Mouse (Mus musculus) forebrain, postnatal 0 days (tissue): Measurements from ENCODE around the gene Pianp. TPM values are rescaled to one million over a fixed set of nuclear protein-coding genes. Genes with fewer than 3 reads are reported as not detected.

Source experiments
- ATAC-seq: fragments of 200-750 bp; cut with Nextera tagmentation; 2 replicates; pipeline ENCODE4 v1.8.0; 2017; ENCODE audit warnings: mild to moderate bottlenecking, moderate library complexity
- DNase-seq: peaks from one replicate; pipeline ENCODE4 v3.0.0-alpha.2; 2015
- H3K27ac ChIP-seq: fragments of 300-500 bp; sonication (generic); 2 replicates; pipeline ENCODE4 v1.5.1; 2014; ENCODE audit warnings: low read depth, mild to moderate bottlenecking, antibody characterized with exemption, low read length, moderate library complexity, mixed read lengths
- H3K27me3 ChIP-seq: fragments of 300-500 bp; sonication (generic); 2 replicates; pipeline ENCODE4 v1.6.1; 2014; ENCODE audit warnings: mild to moderate bottlenecking, low read length, mixed read lengths; ENCODE audit not compliant: insufficient read depth
- H3K36me3 ChIP-seq: fragments of 300-500 bp; sonication (generic); 2 replicates; pipeline ENCODE4 v1.6.1; 2014; ENCODE audit warnings: mild to moderate bottlenecking, moderate library complexity; ENCODE audit not compliant: insufficient read depth
- H3K4me1 ChIP-seq: fragments of 300-500 bp; sonication (generic); 2 replicates; pipeline ENCODE4 v1.6.1; 2014; ENCODE audit warnings: antibody characterized with exemption; ENCODE audit not compliant: insufficient read depth
- H3K4me2 ChIP-seq: fragments of 300-500 bp; sonication (generic); 2 replicates; pipeline ENCODE4 v1.6.1; 2014; ENCODE audit warnings: low read depth, mild to moderate bottlenecking, moderate library complexity
- H3K4me3 ChIP-seq: fragments of 300-500 bp; sonication (generic); 2 replicates; pipeline ENCODE4 v1.5.1; 2014; ENCODE audit warnings: low read depth, low read length, mixed read lengths
- H3K9ac ChIP-seq: fragments of 300-500 bp; sonication (generic); 2 replicates; pipeline ENCODE4 v1.6.1; 2014; ENCODE audit warnings: mild to moderate bottlenecking
- H3K9me3 ChIP-seq: fragments of 300-500 bp; sonication (generic); 2 replicates; pipeline ENCODE4 v1.6.1; 2016; ENCODE audit warnings: low read length
- CTCF ChIP-seq: sonication (generic); IDR thresholded peaks from 2 replicates; pipeline ENCODE4 v1.5.1; 2016; ENCODE audit warnings: antibody characterized with exemption, control low read depth, low read depth
- WGBS: fragments of 180-500 bp; shearing (Covaris S2); extraction: QIAGEN DNeasy Blood & Tissue Kit; methylation state at CpG from one replicate; pipeline ENCODE4 v1.1.7; 2014; 5-methylcytosine and 5-hydroxymethylcytosine counted together
- polyA plus RNA-seq: library from polyadenylated mRNA; unstranded; fragments of >200 nt; fragmentation: Nextera tagmentation; extraction: Ambion mirVana; gene quantifications from 2 replicates; pipeline ENCODE4 v1.2.1, GENCODE M21; 2015
- total RNA-seq: library from RNA; depleted of rRNA; stranded (reverse); fragments of >200 nt; gene quantifications from 2 replicates; pipeline ENCODE4 v1.2.3, GENCODE M21; 2014; rRNA removed

Gene Pianp
- total and polyA plus RNA-seq, 2 experiments from 2014 or later = 18.3 to 68.9 TPM

- Histone ChIP-seq H3K27ac (no peak overlapping the region), H3K9me3 (no peaks in the 10 kb centered on the region), H3K4me2 (no peak overlapping the region), H3K4me1 (no peaks in the 10 kb centered on the region), H3K4me3 (no peak overlapping the region), H3K9ac (no peak overlapping the region), H3K27me3 (no peaks in the 10 kb centered on the region), H3K36me3 (peaks cover 68% of the 10 kb centered on the region)
- ATAC-seq (peak; percentile 79), DNase-seq (peak; percentile 87)
- TF ChIP-seq CTCF = peak; percentile 94
- WGBS = 18% methylated on average over 5 of the region's 5 CpGs
Observed at GRCm38 (mm10) chr6:125046691-125047090, 50.2 kb downstream of the Pianp start.

GRCm38 (mm10) chr6:125049678-125050077 is 53.2 kb downstream of the Pianp start, which contains the start of gene Acrbp:
Gene Acrbp (plus strand): TSS chr6:125049689.
- no peaks in the 10 kb centered on the region for H3K27me3 ChIP-seq
- WGBS = 37% methylated on average over 20 of the region's 20 CpGs
- no peak for TF ChIP-seq CTCF
- H3K4me1 ChIP-seq = no peaks in the 10 kb centered on the region
- ATAC-seq = no peak
- no peak within 1 kb of the TSS for H3K27ac ChIP-seq
- H3K4me2 ChIP-seq = no peak within 1 kb of the TSS
- H3K9me3 ChIP-seq = no peaks in the 10 kb centered on the region
- no peak for DNase-seq
- peaks cover 76% of the 10 kb centered on the region for H3K36me3 ChIP-seq
- no peak within 1 kb of the TSS for H3K4me3 ChIP-seq
- H3K9ac ChIP-seq = 0 out of 2 replicates have a peak within 1 kb of the TSS, but pooled peaks have one; percentile 10

- Histone ChIP-seq H3K4me3 (no peak overlapping the region), H3K9ac (no peak overlapping the region), H3K4me2 (no peak overlapping the region), H3K27me3 (no peaks in the 10 kb centered on the region), H3K9me3 (no peaks in the 10 kb centered on the region), H3K4me1 (no peaks in the 10 kb centered on the region), H3K27ac (no peak overlapping the region), H3K36me3 (peaks cover 64% of the 10 kb centered on the region)
- DNase-seq = no peak
- TF ChIP-seq CTCF = peak; percentile 44; the same call in 1 of the 2 replicates
- no peak for ATAC-seq
- 66% methylated on average over 5 of the region's 5 CpGs for WGBS
Observed at GRCm38 (mm10) chr6:125051237-125051636, 54.7 kb downstream of the Pianp start.

Other genes with a start within 250 kb of the Pianp start
- gene Gm45234, start 240.7 kb upstream of the Pianp start, total RNA-seq = not detected in 2 replicates
- gene Gm45234, start 240.7 kb upstream of the Pianp start, polyA plus RNA-seq = 0.11 TPM in 1 of 2 replicates, not detected in the other
- 15.0 and 16.7 TPM in 2 replicates for gene Atn1, start 240.2 kb upstream of the Pianp start, total RNA-seq
- gene Atn1, start 240.2 kb upstream of the Pianp start, polyA plus RNA-seq = 19.3 and 24.2 TPM in 2 replicates
- 130 and 148 TPM in 2 replicates for gene Eno2, start 227.0 kb upstream of the Pianp start, total RNA-seq
- gene Eno2, start 227.0 kb upstream of the Pianp start, polyA plus RNA-seq = 88.5 and 113 TPM in 2 replicates
- gene Lrrc23, start 217.0 kb upstream of the Pianp start, total RNA-seq = 13.7 and 13.8 TPM in 2 replicates
- gene Lrrc23, start 217.0 kb upstream of the Pianp start, polyA plus RNA-seq = 9.6 and 14.7 TPM in 2 replicates
- gene Spsb2, start 188.0 kb upstream of the Pianp start, total RNA-seq = 4.3 and 6.0 TPM in 2 replicates
- gene Spsb2, start 188.0 kb upstream of the Pianp start, polyA plus RNA-seq = 6.8 and 7.0 TPM in 2 replicates
- 332 and 338 TPM in 2 replicates for gene Tpi1, start 182.4 kb upstream of the Pianp start, total RNA-seq
- gene Tpi1, start 182.4 kb upstream of the Pianp start, polyA plus RNA-seq = 354 and 367 TPM in 2 replicates
- gene Usp5, start 167.2 kb upstream of the Pianp start, total RNA-seq = 215 and 224 TPM in 2 replicates
- 173 and 191 TPM in 2 replicates for gene Usp5, start 167.2 kb upstream of the Pianp start, polyA plus RNA-seq
- 13.5 and 20.7 TPM in 2 replicates for gene Cdca3, start 167.1 kb upstream of the Pianp start, total RNA-seq
- gene Cdca3, start 167.1 kb upstream of the Pianp start, polyA plus RNA-seq = 28.5 and 30.5 TPM in 2 replicates
- 0.90 and 1.8 TPM in 2 replicates for gene Gnb3, start 156.4 kb upstream of the Pianp start, total RNA-seq
- gene Gnb3, start 156.4 kb upstream of the Pianp start, polyA plus RNA-seq = 0.61 and 1.2 TPM in 2 replicates
- 78.8 and 85.7 TPM in 2 replicates for gene P3h3, start 138.9 kb upstream of the Pianp start, total RNA-seq
- 6.2 and 9.1 TPM in 2 replicates for gene P3h3, start 138.9 kb upstream of the Pianp start, polyA plus RNA-seq
- gene Gpr162, start 132.7 kb upstream of the Pianp start, total RNA-seq = 154 and 160 TPM in 2 replicates
- 30.3 and 38.1 TPM in 2 replicates for gene Gpr162, start 132.7 kb upstream of the Pianp start, polyA plus RNA-seq
- gene Cd4, start 108.5 kb upstream of the Pianp start, total RNA-seq = 0.57 and 0.69 TPM in 2 replicates
- 0.25 and 0.72 TPM in 2 replicates for gene Cd4, start 108.5 kb upstream of the Pianp start, polyA plus RNA-seq
- gene Lag3, start 85.0 kb upstream of the Pianp start, total RNA-seq = 1.9 and 2.4 TPM in 2 replicates
- 2.6 and 3.9 TPM in 2 replicates for gene Lag3, start 85.0 kb upstream of the Pianp start, polyA plus RNA-seq
- 722 and 784 TPM in 2 replicates for gene Ptms, start 76.6 kb upstream of the Pianp start, total RNA-seq
- gene Ptms, start 76.6 kb upstream of the Pianp start, polyA plus RNA-seq = 1,090 and 1,099 TPM in 2 replicates
- gene Mlf2, start 65.3 kb upstream of the Pianp start, total RNA-seq = 432 and 471 TPM in 2 replicates
- gene Mlf2, start 65.3 kb upstream of the Pianp start, polyA plus RNA-seq = 665 and 718 TPM in 2 replicates
- 82.4 and 117 TPM in 2 replicates for gene Cops7a, start 31.2 kb upstream of the Pianp start, total RNA-seq
- 87.8 and 93.0 TPM in 2 replicates for gene Cops7a, start 31.2 kb upstream of the Pianp start, polyA plus RNA-seq
- gene Zfp384, start 12.5 kb downstream of the Pianp start, total RNA-seq = 24.7 and 34.5 TPM in 2 replicates
- gene Zfp384, start 12.5 kb downstream of the Pianp start, polyA plus RNA-seq = 7.2 and 8.4 TPM in 2 replicates
- gene Ing4, start 43.1 kb downstream of the Pianp start, total RNA-seq = 83.4 and 103 TPM in 2 replicates
- gene Ing4, start 43.1 kb downstream of the Pianp start, polyA plus RNA-seq = 102 and 111 TPM in 2 replicates
- 11.3 and 12.2 TPM in 2 replicates for gene Acrbp, start 53.0 kb downstream of the Pianp start, total RNA-seq
- gene Acrbp, start 53.0 kb downstream of the Pianp start, polyA plus RNA-seq = 11.4 and 13.8 TPM in 2 replicates
- 0.38 and 0.71 TPM in 2 replicates for gene Lpar5, start 71.2 kb downstream of the Pianp start, total RNA-seq
- 0.59 and 0.61 TPM in 2 replicates for gene Lpar5, start 71.2 kb downstream of the Pianp start, polyA plus RNA-seq
- 121 and 141 TPM in 2 replicates for gene Chd4, start 99.3 kb downstream of the Pianp start, total RNA-seq
- 53.3 and 72.6 TPM in 2 replicates for gene Chd4, start 99.3 kb downstream of the Pianp start, polyA plus RNA-seq
- gene Nop2, start 135.2 kb downstream of the Pianp start, total RNA-seq = 47.2 and 56.0 TPM in 2 replicates
- gene Nop2, start 135.2 kb downstream of the Pianp start, polyA plus RNA-seq = 39.6 and 43.5 TPM in 2 replicates
- 24.6 and 28.8 TPM in 2 replicates for gene Iffo1, start 148.5 kb downstream of the Pianp start, total RNA-seq
- 12.8 and 18.3 TPM in 2 replicates for gene Iffo1, start 148.5 kb downstream of the Pianp start, polyA plus RNA-seq
- 2,022 and 2,511 TPM in 2 replicates for gene Gapdh, start 169.8 kb downstream of the Pianp start, total RNA-seq
- gene Gapdh, start 169.8 kb downstream of the Pianp start, polyA plus RNA-seq = 1,543 and 1,551 TPM in 2 replicates
- 32.5 and 43.5 TPM in 2 replicates for gene Ncapd2, start 195.0 kb downstream of the Pianp start, total RNA-seq
- 18.9 and 25.8 TPM in 2 replicates for gene Ncapd2, start 195.0 kb downstream of the Pianp start, polyA plus RNA-seq
- gene Mrpl51, start 195.1 kb downstream of the Pianp start, total RNA-seq = 51.3 and 54.0 TPM in 2 replicates
- 146 and 148 TPM in 2 replicates for gene Mrpl51, start 195.1 kb downstream of the Pianp start, polyA plus RNA-seq
- 6.7 and 12.9 TPM in 2 replicates for gene Vamp1, start 218.9 kb downstream of the Pianp start, total RNA-seq
- 7.9 and 11.9 TPM in 2 replicates for gene Vamp1, start 218.9 kb downstream of the Pianp start, polyA plus RNA-seq
- gene Tapbpl, start 235.2 kb downstream of the Pianp start, total RNA-seq = 2.5 and 4.3 TPM in 2 replicates
- gene Tapbpl, start 235.2 kb downstream of the Pianp start, polyA plus RNA-seq = 3.7 and 6.9 TPM in 2 replicates
- not detected in 2 replicates for gene Cd27, start 240.3 kb downstream of the Pianp start, total RNA-seq
- 0.33 TPM in 1 of 2 replicates, not detected in the other for gene Cd27, start 240.3 kb downstream of the Pianp start, polyA plus RNA-seq